ENCODE assay signal across 11 mouse cellular contexts in the genomic region with DNA sequence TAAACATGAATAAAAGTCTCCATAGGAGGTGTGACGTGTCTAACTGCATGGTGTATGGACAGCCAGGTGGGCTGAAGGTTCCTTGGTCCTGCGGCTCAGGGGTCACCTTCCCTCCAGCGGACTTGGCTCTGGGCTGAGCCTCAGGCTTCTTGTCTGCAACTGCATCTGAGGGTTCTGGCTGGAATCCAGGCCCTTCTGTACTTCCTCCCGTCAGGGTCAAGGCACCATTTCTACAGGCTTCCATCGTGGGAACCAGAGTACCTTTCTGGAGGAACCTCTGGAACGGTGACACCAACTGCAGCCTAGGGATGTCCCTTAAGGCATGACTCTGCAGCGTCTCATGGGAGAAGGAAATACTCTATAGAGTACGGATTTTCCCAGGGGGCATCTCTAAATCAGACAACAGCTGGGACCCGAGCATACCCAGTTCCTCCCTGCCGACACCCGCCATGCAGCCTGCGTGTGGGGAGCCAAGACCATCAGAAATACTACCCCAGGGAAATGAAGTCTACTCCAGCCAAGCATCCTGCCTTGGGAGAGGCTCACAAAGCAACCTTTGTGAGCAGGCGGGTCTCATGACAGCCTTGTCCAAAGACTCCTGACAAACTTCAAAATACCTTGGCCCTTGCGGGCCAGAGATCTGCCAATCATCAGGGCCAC. TPM values are rescaled to one million over a fixed set of nuclear protein-coding genes. Genes with fewer than 3 reads are reported as not detected.
DNase-seq lines count a peak whose midpoint lies in the region; ATAC-seq and TF ChIP-seq lines count a peak whose summit lies in the region.
"Had no signal": no experiment of that assay in that cellular context is flagged by ENCODE, and none has a peak within 500 bp of the region (broad histone marks: within the 10 kb centered on the region; RNA-seq: fewer than 3 reads in every experiment).

No protein-coding gene starts in this region.

- no peak for ATAC-seq in hindbrain, embryonic 16.5 days
- ATAC-seq in hindbrain, embryonic 11.5 days (ENCODE audit: low FRiP score), result no peak
- ATAC-seq in kidney, embryonic 14.5 days (ENCODE audit: low FRiP score, low TSS enrichment), result peak; percentile 15; the same call in 1 of the 2 replicates
- no peak for ATAC-seq in liver, postnatal 0 days
- no peak for ATAC-seq in erythroblast, adult 5-6 weeks (replicated peaks; ENCODE audit: low FRiP score, poor library complexity, severe bottlenecking)

- H3K27me3 ChIP-seq in hindbrain, embryonic 16.5 days (replicated peaks; ENCODE audit: control insufficient read depth, insufficient read depth, low read length), result no peaks in the 10 kb centered on the region
- H3K27me3 ChIP-seq in hindbrain, embryonic 11.5 days (ENCODE audit: control insufficient read depth, insufficient read depth, low read length), result no peaks in the 10 kb centered on the region
- no peaks in the 10 kb centered on the region for H3K27me3 ChIP-seq in E14TG2a.4 (ENCODE audit: insufficient read depth, low read length)
- no peaks in the 10 kb centered on the region for H3K27me3 ChIP-seq in kidney, embryonic 14.5 days (ENCODE audit: control insufficient read depth, insufficient read depth, low read length)
- no peaks in the 10 kb centered on the region for H3K27me3 ChIP-seq in liver, postnatal 0 days (ENCODE audit: insufficient read depth, low read length)

- TF ChIP-seq EP300 in liver, postnatal 0 days (IDR thresholded peaks at IDR 0.05; ENCODE audit: low read depth), result no peak

- H3K4me3 ChIP-seq in hindbrain, embryonic 16.5 days (ENCODE audit: low read length), result no peak overlapping the region
- H3K4me3 ChIP-seq in hindbrain, embryonic 11.5 days (ENCODE audit: low read depth, low read length), result no peak overlapping the region
- H3K4me3 ChIP-seq in E14TG2a.4 (replicated peaks; ENCODE audit: low read length), result peak overlapping the region; percentile 43; the same call in 1 of the 2 replicates
- H3K4me3 ChIP-seq in kidney, embryonic 14.5 days (ENCODE audit: low read length), result no peak overlapping the region
- no peak overlapping the region for H3K4me3 ChIP-seq in liver, postnatal 0 days (ENCODE audit: low read depth, low read length)

- no peaks in the 10 kb centered on the region for H3K9me3 ChIP-seq in hindbrain, embryonic 16.5 days (ENCODE audit: control insufficient read depth, low read length)
- no peaks in the 10 kb centered on the region for H3K9me3 ChIP-seq in hindbrain, embryonic 11.5 days (ENCODE audit: control insufficient read depth, low read length)
- H3K9me3 ChIP-seq in E14TG2a.4 (ENCODE audit: low read length), result no peaks in the 10 kb centered on the region
- no peaks in the 10 kb centered on the region for H3K9me3 ChIP-seq in kidney, embryonic 14.5 days (ENCODE audit: control insufficient read depth, low read length)
- 0 out of 2 replicates have a peak, but pooled peaks cover 4% of the 10 kb centered on the region for H3K9me3 ChIP-seq in liver, postnatal 0 days (ENCODE audit: low read length)

- H3K36me3 ChIP-seq in hindbrain, embryonic 16.5 days (ENCODE audit: control insufficient read depth, insufficient read depth, low read length), result no peaks in the 10 kb centered on the region
- H3K36me3 ChIP-seq in hindbrain, embryonic 11.5 days (ENCODE audit: control insufficient read depth, insufficient read depth, low read length), result no peaks in the 10 kb centered on the region
- H3K36me3 ChIP-seq in E14TG2a.4 (ENCODE audit: insufficient read depth, low read length), result peaks cover 22% of the 10 kb centered on the region; the same call in 1 of the 2 replicates
- no peaks in the 10 kb centered on the region for H3K36me3 ChIP-seq in kidney, embryonic 14.5 days (ENCODE audit: control insufficient read depth, insufficient read depth, low read length)
- H3K36me3 ChIP-seq in liver, postnatal 0 days (replicated peaks; ENCODE audit: insufficient read depth, low read length), result 0 out of 2 replicates have a peak, but pooled peaks cover 4% of the 10 kb centered on the region

- H3K4me1 ChIP-seq in hindbrain, embryonic 16.5 days (ENCODE audit: control insufficient read depth, insufficient read depth, low read depth, low read length), result peaks cover 4% of the 10 kb centered on the region
- H3K4me1 ChIP-seq in hindbrain, embryonic 11.5 days (replicated peaks; ENCODE audit: control insufficient read depth, insufficient read depth, low read length), result no peaks in the 10 kb centered on the region
- H3K4me1 ChIP-seq in E14TG2a.4 (replicated peaks; ENCODE audit: low read depth, low read length), result peaks cover 56% of the 10 kb centered on the region
- H3K4me1 ChIP-seq in kidney, embryonic 14.5 days (ENCODE audit: control insufficient read depth, insufficient read depth, low read length), result peaks cover 11% of the 10 kb centered on the region
- H3K4me1 ChIP-seq in liver, postnatal 0 days (ENCODE audit: insufficient read depth), result peaks cover 4% of the 10 kb centered on the region; the same call in 1 of the 2 replicates

- DNase-seq in adrenal gland, postnatal 10 days, result peak; percentile 62
- no peak for DNase-seq in adrenal gland, adult 18-20 months (ENCODE audit: low spot score in 2 of 2)
- DNase-seq in hindbrain, embryonic 11.5 days (ENCODE audit: low spot score), result no peak
- no peak for DNase-seq in liver, postnatal 0 days
- DNase-seq: layer of hippocampus, postnatal 36 days; liver; right cerebral cortex, postnatal 4 days had no signal

- WGBS in hindbrain, embryonic 16.5 days, result 54% methylated on average over 14 of the region's 14 CpGs
- 82% methylated on average over 14 of the region's 14 CpGs for WGBS in hindbrain, embryonic 11.5 days
- WGBS in kidney, embryonic 14.5 days, result 66% methylated on average over 14 of the region's 14 CpGs
- WGBS in liver, postnatal 0 days (ENCODE audit: insufficient replicate concordance), result 74% methylated on average over 14 of the region's 14 CpGs

- no peak for TF ChIP-seq CTCF in E14TG2a.4 (conservative IDR thresholded peaks at IDR 0.05; ENCODE audit: low read length)
- TF ChIP-seq CTCF in liver, postnatal 0 days (IDR thresholded peaks at IDR 0.05; ENCODE audit: low read depth), result no peak

- H3K27ac ChIP-seq in hindbrain, embryonic 16.5 days (ENCODE audit: low read depth, low read length), result peak overlapping the region; percentile 15; the same call in 1 of the 2 replicates
- no peak overlapping the region for H3K27ac ChIP-seq in hindbrain, embryonic 11.5 days (ENCODE audit: low read depth, low read length)
- H3K27ac ChIP-seq in kidney, embryonic 14.5 days (ENCODE audit: low read depth, low read length), result no peak overlapping the region
- no peak overlapping the region for H3K27ac ChIP-seq in liver, postnatal 0 days (ENCODE audit: low read depth)

- H3K9ac ChIP-seq in hindbrain, embryonic 16.5 days (ENCODE audit: low read depth, low read length), result no peak overlapping the region
- no peak overlapping the region for H3K9ac ChIP-seq in hindbrain, embryonic 11.5 days (ENCODE audit: low read depth, low read length)
- no peak overlapping the region for H3K9ac ChIP-seq in kidney, embryonic 14.5 days (ENCODE audit: low read depth, low read length)
- no peak overlapping the region for H3K9ac ChIP-seq in liver, postnatal 0 days (replicated peaks)

- H3K4me2 ChIP-seq in hindbrain, embryonic 16.5 days (ENCODE audit: low read length), result no peak overlapping the region; the same call in 1 of the 2 replicates
- H3K4me2 ChIP-seq in hindbrain, embryonic 11.5 days (replicated peaks; ENCODE audit: low read depth, low read length), result no peak overlapping the region
- H3K4me2 ChIP-seq in kidney, embryonic 14.5 days (replicated peaks; ENCODE audit: low read depth, low read length), result no peak overlapping the region
- no peak overlapping the region for H3K4me2 ChIP-seq in liver, postnatal 0 days (ENCODE audit: low read depth, low read length)

RNA-seq across cellular contexts. Expression of a gene that starts 15.7 kb away (rescaled TPM):
- total RNA-seq in adrenal gland, postnatal 10 days (2021), result 10 to 100 TPM; 53.0 to 60.6 TPM
- total RNA-seq in adrenal gland, adult 18-20 months (2021), result 10 to 100 TPM; 87.0 to 94.9 TPM
- 39.0 and 48.5 TPM in 2 replicates for polyA plus RNA-seq in hindbrain, embryonic 16.5 days (2015; fragmentation: Nextera tagmentation; extraction: Ambion mirVana)
- polyA plus RNA-seq in hindbrain, embryonic 11.5 days (2014; fragmentation: Nextera tagmentation; extraction: Ambion mirVana), result 16.9 and 20.9 TPM in 2 replicates
- 36.2 and 36.8 TPM in 2 replicates for polyA plus RNA-seq in kidney, embryonic 14.5 days (2014; fragmentation: Nextera tagmentation; extraction: Ambion mirVana)
- polyA plus RNA-seq in liver, postnatal 0 days (2015; fragmentation: Nextera tagmentation; extraction: Ambion mirVana), result 6.4 and 6.5 TPM in 2 replicates
- total RNA-seq in erythroblast, adult 5-6 weeks (2015; ENCODE audit: low replicate concordance), result 12.1 and 17.1 TPM in 2 replicates
- total RNA-seq in erythroblast, adult 5-6 weeks (2017; ENCODE audit: low replicate concordance), result 12.3 and 17.8 TPM in 2 replicates
